Mouse (Mus musculus) cerebellum, postnatal 25 days (tissue): ENCODE measurements around the gene Cyba.

Experiments
- DNase-seq, 2 experiments: peaks; one replicate each; pipeline ENCODE4 v3.0.0; 2021; ENCODE audit warnings: mixed read lengths in 2 of 2

Gene Cyba

GRCm38 (mm10) chr8:122432443-122433268 is at the start of gene Cyba:
Cyba (minus strand) TSS chr8:122432930.
- DNase-seq, result peak; percentile 29 to 35

- no peak for DNase-seq
Observed at GRCm38 (mm10) chr8:122482448-122482847, 49.7 kb upstream of the Cyba start.

GRCm38 (mm10) chr8:122475580-122476320 is 43.0 kb upstream of the Cyba start, which contains the start of the genes Rnf166 and Ctu2:
Rnf166 (minus strand) TSS chr8:122476064.
Ctu2 (plus strand) TSS chr8:122476143.
- DNase-seq, result peak; percentile 96 to 97

GRCm38 (mm10) chr8:122474951-122475560 is 42.3 kb upstream of the Cyba start:
- DNase-seq, result peak; percentile 42 to 62

GRCm38 (mm10) chr8:122473911-122474421 is 41.2 kb upstream of the Cyba start:
- DNase-seq, result no peak

GRCm38 (mm10) chr8:122470691-122471090 is 38.0 kb upstream of the Cyba start:
- DNase-seq, result no peak

GRCm38 (mm10) chr8:122469965-122470364 is 37.2 kb upstream of the Cyba start:
- no peak for DNase-seq

- no peak for DNase-seq
Observed at GRCm38 (mm10) chr8:122469407-122469806, 36.7 kb upstream of the Cyba start.

GRCm38 (mm10) chr8:122467816-122468215 is 35.1 kb upstream of the Cyba start:
- no peak for DNase-seq

- no peak for DNase-seq
Observed at GRCm38 (mm10) chr8:122464985-122465384, 32.3 kb upstream of the Cyba start.

- no peak for DNase-seq
Observed at GRCm38 (mm10) chr8:122463651-122464640, 31.2 kb upstream of the Cyba start.

- no peak for DNase-seq
Observed at GRCm38 (mm10) chr8:122462510-122462909, 29.8 kb upstream of the Cyba start.

GRCm38 (mm10) chr8:122461473-122462148 is 28.9 kb upstream of the Cyba start:
- no peak for DNase-seq

- peak; percentile 79 to 84 for DNase-seq
Observed at GRCm38 (mm10) chr8:122460524-122461472, 28.1 kb upstream of the Cyba start, which contains the start of gene Snai3. Snai3 (minus strand) TSS chr8:122460733.

GRCm38 (mm10) chr8:122459990-122460389 is 27.3 kb upstream of the Cyba start:
- no peak for DNase-seq

- no peak for DNase-seq
Observed at GRCm38 (mm10) chr8:122459218-122459900, 26.6 kb upstream of the Cyba start.

- DNase-seq, result no peak
Observed at GRCm38 (mm10) chr8:122457171-122457570, 24.4 kb upstream of the Cyba start.

- DNase-seq, result no peak
Observed at GRCm38 (mm10) chr8:122454409-122454808, 21.7 kb upstream of the Cyba start.

GRCm38 (mm10) chr8:122452154-122452553 is 19.4 kb upstream of the Cyba start:
- DNase-seq, result no peak
